Mouse (Mus musculus) embryonic fibroblast, embryonic 13.5 days (primary cell): Measurements from ENCODE around the gene Kcnn3.

ENCODE experiments used
- CTCF ChIP-seq: IDR thresholded peaks from 2 replicates; pipeline ENCODE4 v1.5.1; 2011; ENCODE audit warnings: mild to moderate bottlenecking, control low read depth, low read length, moderate library complexity, borderline replicate concordance; ENCODE audit not compliant: insufficient read depth
- POLR2A ChIP-seq: IDR thresholded peaks from 2 replicates; pipeline ENCODE4 v1.6.1; 2011; ENCODE audit warnings: low read depth, mild to moderate bottlenecking, control low read depth, low read length, moderate library complexity

- TF ChIP-seq CTCF: no peak
- TF ChIP-seq POLR2A: no peak
Measured at GRCm38 (mm10) chr3:89516321-89516720, 3.6 kb upstream of the Kcnn3 start.
